Mouse (Mus musculus) liver, postnatal 0 days (tissue): ENCODE data around the gene Kcnn3. TPM values are rescaled to one million over a fixed set of nuclear protein-coding genes. Genes with fewer than 3 reads are reported as not detected.

ENCODE experiments used
- ATAC-seq: fragments of 200-750 bp; cut with Nextera tagmentation; 2 replicates; pipeline ENCODE4 v1.8.0; 2017; ENCODE audit warnings: mild to moderate bottlenecking, moderate library complexity
- DNase-seq: peaks from one replicate; pipeline ENCODE4 v3.0.0-alpha.2; 2016
- H3K27ac ChIP-seq: fragments of 300-500 bp; sonication (generic); 2 replicates; pipeline ENCODE4 v1.5.1; 2014; ENCODE audit warnings: antibody characterized with exemption, moderate library complexity, mild to moderate bottlenecking, low read depth
- H3K27me3 ChIP-seq: fragments of 300-500 bp; sonication (generic); 2 replicates; pipeline ENCODE4 v1.6.1; 2014; ENCODE audit warnings: low read length, control low read depth, mixed read lengths; ENCODE audit not compliant: insufficient read depth
- H3K36me3 ChIP-seq: fragments of 300-500 bp; sonication (generic); replicated peaks from 2 replicates; pipeline ENCODE4 v1.6.1; 2014; ENCODE audit warnings: mild to moderate bottlenecking, control low read depth, low read length, moderate library complexity, mixed read lengths; ENCODE audit not compliant: insufficient read depth
- H3K4me1 ChIP-seq: fragments of 300-500 bp; sonication (generic); 2 replicates; pipeline ENCODE4 v1.6.1; 2014; ENCODE audit warnings: antibody characterized with exemption, mild to moderate bottlenecking, control low read depth; ENCODE audit not compliant: insufficient read depth
- H3K4me2 ChIP-seq: fragments of 300-500 bp; sonication (generic); 2 replicates; pipeline ENCODE4 v1.6.1; 2014; ENCODE audit warnings: low read depth, mild to moderate bottlenecking, low read length, moderate library complexity, mixed read lengths
- H3K4me3 ChIP-seq: fragments of 300-500 bp; sonication (generic); 2 replicates; pipeline ENCODE4 v1.5.1; 2014; ENCODE audit warnings: low read depth, low read length
- H3K9ac ChIP-seq: fragments of 300-500 bp; sonication (generic); replicated peaks from 2 replicates; pipeline ENCODE4 v1.6.1; 2014; ENCODE audit warnings: mild to moderate bottlenecking, moderate library complexity
- H3K9me3 ChIP-seq: fragments of 300-500 bp; sonication (generic); 2 replicates; pipeline ENCODE4 v1.6.1; 2016; ENCODE audit warnings: mild to moderate bottlenecking, control low read depth, low read length, mixed read lengths
- CTCF ChIP-seq: sonication (generic); IDR thresholded peaks from 2 replicates; pipeline ENCODE4 v1.5.1; 2016; ENCODE audit warnings: antibody characterized with exemption, low read depth
- EP300 ChIP-seq: IDR thresholded peaks from 2 replicates; pipeline ENCODE4 v1.6.1; 2016; ENCODE audit warnings: antibody characterized with exemption, low read depth, mild to moderate bottlenecking
- WGBS: fragments of 180-500 bp; shearing (Covaris S2); extraction: QIAGEN DNeasy Blood & Tissue Kit; methylation state at CpG from one replicate; pipeline ENCODE4 v1.1.7; 2014; ENCODE audit not compliant: insufficient replicate concordance; 5-methylcytosine and 5-hydroxymethylcytosine counted together
- polyA plus RNA-seq: library from polyadenylated mRNA; unstranded; fragments of >200 nt; fragmentation: Nextera tagmentation; extraction: Ambion mirVana; gene quantifications from 2 replicates; pipeline ENCODE4 v1.2.1, GENCODE M21; 2015

The Kcnn3 gene
- polyA plus RNA-seq, 1 experiment from 2014 or later: 0.04 TPM

- Histone ChIP-seq H3K9me3 (no peaks in the 10 kb centered on the region), H3K4me2 (no peak overlapping the region), H3K27me3 (no peaks in the 10 kb centered on the region), H3K36me3 (no peaks in the 10 kb centered on the region), H3K9ac (no peak overlapping the region; the same call in 1 of the 2 replicates), H3K27ac (peak overlapping the region; percentile 70), H3K4me3 (no peak overlapping the region), H3K4me1 (peaks cover 6% of the 10 kb centered on the region)
- TF ChIP-seq CTCF (peak; percentile 17; the same call in 1 of the 2 replicates), EP300 (no peak)
- no peak for DNase-seq
- WGBS: 56% methylated on average over 4 of the region's 4 CpGs
- no peak for ATAC-seq
Measured at GRCm38 (mm10) chr3:89578083-89578482, 58.1 kb downstream of the Kcnn3 start.

- Histone ChIP-seq H3K4me1 (peaks cover 6% of the 10 kb centered on the region), H3K4me3 (no peak overlapping the region), H3K9ac (no peak overlapping the region; the same call in none of the 2 replicates), H3K9me3 (no peaks in the 10 kb centered on the region), H3K4me2 (peak overlapping the region; percentile 42), H3K36me3 (no peaks in the 10 kb centered on the region), H3K27ac (peak overlapping the region; percentile 70), H3K27me3 (no peaks in the 10 kb centered on the region)
- WGBS: 48% methylated on average over 10 of the region's 10 CpGs
- DNase-seq: peak; percentile 65
- no peak for TF ChIP-seq CTCF
- TF ChIP-seq EP300: 0 out of 2 replicates have a peak, but pooled peaks have one; percentile 48
- peak; percentile 97 for ATAC-seq
Measured at GRCm38 (mm10) chr3:89578803-89579202, 58.8 kb downstream of the Kcnn3 start.

- Histone ChIP-seq H3K27me3 (no peaks in the 10 kb centered on the region), H3K9me3 (no peaks in the 10 kb centered on the region), H3K36me3 (no peaks in the 10 kb centered on the region), H3K27ac (no peak overlapping the region), H3K4me3 (no peak overlapping the region), H3K4me2 (no peak overlapping the region), H3K4me1 (peaks cover 5% of the 10 kb centered on the region; the same call in 1 of the 2 replicates), H3K9ac (no peak overlapping the region)
- WGBS: 64% methylated on average over 4 of the region's 4 CpGs
- no peak for DNase-seq
- no peak for ATAC-seq
- TF ChIP-seq EP300 (no peak), CTCF (no peak)
Measured at GRCm38 (mm10) chr3:89584254-89584653, 64.3 kb downstream of the Kcnn3 start.

- 0 out of 2 replicates have a peak, but pooled peaks cover 5% of the 10 kb centered on the region for H3K4me1 ChIP-seq
- H3K4me2 ChIP-seq: no peak overlapping the region
- H3K9ac ChIP-seq: no peak overlapping the region
- 66% methylated on average over 11 of the region's 11 CpGs for WGBS
- no peak for ATAC-seq
- H3K27me3 ChIP-seq: no peaks in the 10 kb centered on the region
- no peak overlapping the region for H3K4me3 ChIP-seq
- H3K36me3 ChIP-seq: no peaks in the 10 kb centered on the region
- H3K27ac ChIP-seq: no peak overlapping the region
- DNase-seq: no peak
- TF ChIP-seq CTCF: no peak
- no peak for TF ChIP-seq EP300
- H3K9me3 ChIP-seq: no peaks in the 10 kb centered on the region
Measured at GRCm38 (mm10) chr3:89588436-89588835, 68.5 kb downstream of the Kcnn3 start.

GRCm38 (mm10) chr3:89589321-89589720 is 69.4 kb downstream of the Kcnn3 start:
- 0 out of 2 replicates have a peak, but pooled peaks cover 4% of the 10 kb centered on the region for H3K4me1 ChIP-seq
- H3K9me3 ChIP-seq: no peaks in the 10 kb centered on the region
- no peaks in the 10 kb centered on the region for H3K27me3 ChIP-seq
- H3K4me2 ChIP-seq: no peak overlapping the region
- no peak for TF ChIP-seq CTCF
- TF ChIP-seq EP300: no peak
- 26% methylated on average over 3 of the region's 3 CpGs for WGBS
- no peaks in the 10 kb centered on the region for H3K36me3 ChIP-seq
- H3K4me3 ChIP-seq: no peak overlapping the region
- H3K27ac ChIP-seq: no peak overlapping the region
- ATAC-seq (no peak), DNase-seq (no peak)
- no peak overlapping the region for H3K9ac ChIP-seq

- Histone ChIP-seq H3K4me3 (no peak overlapping the region), H3K9ac (no peak overlapping the region), H3K27me3 (no peaks in the 10 kb centered on the region), H3K27ac (no peak overlapping the region), H3K4me1 (0 out of 2 replicates have a peak, but pooled peaks cover 2% of the 10 kb centered on the region), H3K4me2 (no peak overlapping the region), H3K9me3 (no peaks in the 10 kb centered on the region), H3K36me3 (no peaks in the 10 kb centered on the region)
- DNase-seq (no peak), ATAC-seq (no peak)
- 81% methylated on average over 4 of the region's 4 CpGs for WGBS
- no peak for TF ChIP-seq CTCF
- no peak for TF ChIP-seq EP300
Measured at GRCm38 (mm10) chr3:89590386-89590785, 70.4 kb downstream of the Kcnn3 start.

- H3K27me3 ChIP-seq: no peaks in the 10 kb centered on the region
- H3K36me3 ChIP-seq: no peaks in the 10 kb centered on the region
- DNase-seq (no peak), ATAC-seq (no peak)
- H3K27ac ChIP-seq: no peak overlapping the region
- no peak overlapping the region for H3K4me3 ChIP-seq
- TF ChIP-seq EP300 (no peak), CTCF (no peak)
- H3K4me2 ChIP-seq: no peak overlapping the region
- 63% methylated on average over 3 of the region's 3 CpGs for WGBS
- no peaks in the 10 kb centered on the region for H3K9me3 ChIP-seq
- no peak overlapping the region for H3K9ac ChIP-seq
- no peaks in the 10 kb centered on the region for H3K4me1 ChIP-seq
Measured at GRCm38 (mm10) chr3:89591461-89591860, 71.5 kb downstream of the Kcnn3 start.
